Mouse (Mus musculus) myocyte (in vitro differentiated cells): ENCODE measurements at regions not wholly inside any gene's neighbourhood (a gene's known extent, or its start where the extent isn't known, plus 50 kb on each side); places are given as distances from the start of the nearest gene placed in this dataset.
A peak's percentile ranks its signal among the peaks of the same experiment; 100 is the strongest.

Experiments
- H3K27me3 ChIP-seq: one replicate; pipeline ENCODE4 v1.6.1; 2011; ENCODE audit not compliant: control insufficient read depth, insufficient read depth, insufficient read length
- H3K36me3 ChIP-seq: one replicate; pipeline ENCODE4 v1.6.1; 2011; ENCODE audit not compliant: control insufficient read depth, insufficient read depth
- H3K4me2 ChIP-seq: one replicate; pipeline ENCODE4 v1.6.1; 2011; ENCODE audit warnings: low read depth, control low read depth
- H3K4me3 ChIP-seq: one replicate; pipeline ENCODE4 v1.5.1; 2011; ENCODE audit warnings: mild to moderate bottlenecking, control low read depth, moderate library complexity
- H3K79me2 ChIP-seq: one replicate; pipeline ENCODE4 v1.6.1; 2011; ENCODE audit not compliant: control insufficient read depth, insufficient read depth
- H3ac ChIP-seq: one replicate; pipeline ENCODE4 v1.6.1; 2011; ENCODE audit not compliant: control insufficient read depth, insufficient read length
- CEBPB ChIP-seq: IDR thresholded peaks from 2 replicates; pipeline ENCODE4 v1.6.1; 2011; ENCODE audit warnings: mild to moderate bottlenecking, moderate library complexity; ENCODE audit not compliant: poor library complexity, insufficient read depth, severe bottlenecking
- E2F4 ChIP-seq: IDR thresholded peaks from one replicate; pipeline ENCODE4 v1.6.1; 2011; ENCODE audit warnings: mild to moderate bottlenecking, control low read depth, moderate library complexity; ENCODE audit not compliant: insufficient read depth
- MAX ChIP-seq: IDR thresholded peaks from one replicate; pipeline ENCODE4 v1.6.1; 2011; ENCODE audit warnings: low read depth, mild to moderate bottlenecking, control low read depth
- MYOD1 ChIP-seq, 3 experiments: IDR thresholded peaks; one replicate each; pipeline ENCODE4 v1.6.1; 2011; ENCODE audit warnings: control low read depth in 2 of 3, low read depth in 2 of 3, mild to moderate bottlenecking in 2 of 3, moderate library complexity in 1 of 3; ENCODE audit not compliant: insufficient read length in 2 of 3, control insufficient read depth in 1 of 3
- MYOG ChIP-seq, 3 experiments: IDR thresholded peaks; one replicate each; pipeline ENCODE4 v1.6.1; 2011; ENCODE audit warnings: control low read depth in 2 of 3, low read depth in 2 of 3, mild to moderate bottlenecking in 2 of 3; ENCODE audit not compliant: insufficient read length in 2 of 3, control insufficient read depth in 1 of 3, insufficient read depth in 1 of 3
- POLR2A ChIP-seq: IDR thresholded peaks from one replicate; pipeline ENCODE4 v1.6.1; 2011; ENCODE audit warnings: low read depth, mild to moderate bottlenecking, control low read depth, moderate library complexity; ENCODE audit not compliant: insufficient read length
- POLR2AphosphoS2 ChIP-seq: IDR thresholded peaks from one replicate; pipeline ENCODE4 v1.6.1; 2011; ENCODE audit warnings: low read depth, control low read depth; ENCODE audit not compliant: insufficient read length
- REST ChIP-seq: IDR thresholded peaks from one replicate; pipeline ENCODE4 v1.6.1; 2011; ENCODE audit warnings: mild to moderate bottlenecking, control low read depth, moderate library complexity; ENCODE audit not compliant: insufficient read depth, insufficient read length
- SRF ChIP-seq: IDR thresholded peaks from one replicate; pipeline ENCODE4 v1.6.1; 2011; ENCODE audit warnings: low read depth; ENCODE audit not compliant: control insufficient read depth, insufficient read length
- TCF12 ChIP-seq: IDR thresholded peaks from one replicate; pipeline ENCODE4 v1.6.1; 2011; ENCODE audit warnings: mild to moderate bottlenecking, control low read depth; ENCODE audit not compliant: poor library complexity, insufficient read depth, severe bottlenecking
- TCF3 ChIP-seq: IDR thresholded peaks from one replicate; pipeline ENCODE4 v1.6.1; 2011; ENCODE audit warnings: low read depth, control low read depth; ENCODE audit not compliant: insufficient read length
- USF1 ChIP-seq: IDR thresholded peaks from one replicate; pipeline ENCODE4 v1.6.1; 2011; ENCODE audit warnings: low read depth, mild to moderate bottlenecking, control low read depth, moderate library complexity

DNA sequence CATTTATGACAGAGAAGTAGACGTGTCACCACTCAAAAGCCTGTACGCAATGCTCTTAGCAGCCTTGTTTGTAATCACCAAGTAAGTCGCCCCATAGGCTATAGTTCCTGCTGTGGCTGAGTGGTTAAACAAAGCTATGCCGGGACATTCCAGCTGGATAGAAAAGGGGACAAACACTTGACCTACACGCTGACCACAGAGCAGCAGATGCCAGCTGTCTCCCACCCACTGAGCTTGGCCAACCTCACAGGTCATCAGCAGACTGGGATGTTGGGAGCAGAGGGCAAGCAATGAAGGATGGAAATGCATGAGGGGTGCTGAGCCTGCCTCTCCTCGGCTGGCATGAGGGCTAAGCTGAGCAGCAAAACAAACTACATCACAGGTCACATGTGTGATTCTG lies 199.2 kb downstream of the Agtpbp1 start:
- H3K36me3 ChIP-seq, result no peaks in the 10 kb centered on the region
- H3K79me2 ChIP-seq, result no peaks in the 10 kb centered on the region
- H3K27me3 ChIP-seq, result no peaks in the 10 kb centered on the region
- H3K4me2 ChIP-seq, result no peak overlapping the region
- no peak overlapping the region for H3ac ChIP-seq
- TF ChIP-seq POLR2AphosphoS2, result no peak
- peak in 2 of 3 experiments; percentile 90 to 91 for TF ChIP-seq MYOD1 (IDR thresholded peaks at IDR 0.05; ENCODE audit: control insufficient read depth in 1 of 3, insufficient read length in 2 of 3, low read depth in 2 of 3)
- TF ChIP-seq TCF12, result no peak
- no peak for TF ChIP-seq USF1
- no peak for TF ChIP-seq SRF
- TF ChIP-seq MYOG (IDR thresholded peaks at IDR 0.05; ENCODE audit: control insufficient read depth in 1 of 3, insufficient read depth in 1 of 3, insufficient read length in 2 of 3, low read depth in 2 of 3), result peak in 2 of 3 experiments; percentile 92
- TF ChIP-seq E2F4, result no peak
- TF ChIP-seq MAX, result no peak
- 0 out of 2 replicates have a peak, but pooled peaks have one; percentile 1 for TF ChIP-seq CEBPB
- TF ChIP-seq TCF3, result peak; percentile 52
- TF ChIP-seq POLR2A, result no peak
- no peak for TF ChIP-seq REST
- H3K4me3 ChIP-seq, result no peak overlapping the region

DNA sequence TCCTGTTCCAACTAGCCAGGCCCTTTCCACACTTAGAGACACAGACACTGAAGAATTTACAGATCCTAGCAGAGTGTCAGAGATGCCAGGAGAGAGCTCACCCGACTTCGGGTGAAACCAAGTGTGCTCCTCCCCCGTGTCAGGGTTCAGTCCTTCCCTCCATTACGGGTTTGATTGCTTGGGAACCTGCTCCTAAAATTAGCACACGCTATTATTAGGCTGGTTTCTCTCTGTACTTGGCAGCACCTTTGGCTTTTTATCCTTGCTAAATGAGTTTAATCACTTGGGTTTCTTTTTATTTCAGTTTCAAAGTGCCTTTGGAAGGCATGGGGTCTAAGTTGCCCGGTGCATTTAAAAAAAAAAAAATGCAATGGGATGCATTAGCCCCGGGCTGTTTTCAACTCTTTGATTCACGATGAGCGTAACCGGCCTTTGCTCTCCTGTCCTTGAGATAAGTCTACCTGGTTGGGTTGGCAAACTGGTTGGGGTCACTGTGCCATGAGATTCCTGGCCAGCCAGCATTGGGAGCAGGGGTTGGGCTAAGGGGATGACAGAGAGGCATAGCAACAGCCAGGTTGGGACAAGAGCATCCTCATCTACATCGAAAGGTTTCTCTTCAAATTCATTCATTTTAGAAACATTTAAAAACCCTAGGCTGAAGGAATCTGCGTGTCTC lies 214.7 kb downstream of the Agtpbp1 start:
- Histone ChIP-seq H3K27me3 (no peaks in the 10 kb centered on the region), H3K4me2 (no peak overlapping the region), H3ac (no peak overlapping the region), H3K36me3 (no peaks in the 10 kb centered on the region), H3K4me3 (no peak overlapping the region), H3K79me2 (no peaks in the 10 kb centered on the region)
- no peak for TF ChIP-seq SRF
- TF ChIP-seq MYOD1 (IDR thresholded peaks at IDR 0.05; ENCODE audit: control insufficient read depth in 1 of 3, insufficient read length in 2 of 3, low read depth in 2 of 3), result no peak
- no peak for TF ChIP-seq TCF3
- no peak for TF ChIP-seq E2F4
- TF ChIP-seq TCF12, result no peak
- TF ChIP-seq MYOG (IDR thresholded peaks at IDR 0.05; ENCODE audit: control insufficient read depth in 1 of 3, insufficient read depth in 1 of 3, insufficient read length in 2 of 3, low read depth in 2 of 3), result no peak
- TF ChIP-seq CEBPB, result no peak
- no peak for TF ChIP-seq POLR2A
- TF ChIP-seq REST, result no peak

DNA sequence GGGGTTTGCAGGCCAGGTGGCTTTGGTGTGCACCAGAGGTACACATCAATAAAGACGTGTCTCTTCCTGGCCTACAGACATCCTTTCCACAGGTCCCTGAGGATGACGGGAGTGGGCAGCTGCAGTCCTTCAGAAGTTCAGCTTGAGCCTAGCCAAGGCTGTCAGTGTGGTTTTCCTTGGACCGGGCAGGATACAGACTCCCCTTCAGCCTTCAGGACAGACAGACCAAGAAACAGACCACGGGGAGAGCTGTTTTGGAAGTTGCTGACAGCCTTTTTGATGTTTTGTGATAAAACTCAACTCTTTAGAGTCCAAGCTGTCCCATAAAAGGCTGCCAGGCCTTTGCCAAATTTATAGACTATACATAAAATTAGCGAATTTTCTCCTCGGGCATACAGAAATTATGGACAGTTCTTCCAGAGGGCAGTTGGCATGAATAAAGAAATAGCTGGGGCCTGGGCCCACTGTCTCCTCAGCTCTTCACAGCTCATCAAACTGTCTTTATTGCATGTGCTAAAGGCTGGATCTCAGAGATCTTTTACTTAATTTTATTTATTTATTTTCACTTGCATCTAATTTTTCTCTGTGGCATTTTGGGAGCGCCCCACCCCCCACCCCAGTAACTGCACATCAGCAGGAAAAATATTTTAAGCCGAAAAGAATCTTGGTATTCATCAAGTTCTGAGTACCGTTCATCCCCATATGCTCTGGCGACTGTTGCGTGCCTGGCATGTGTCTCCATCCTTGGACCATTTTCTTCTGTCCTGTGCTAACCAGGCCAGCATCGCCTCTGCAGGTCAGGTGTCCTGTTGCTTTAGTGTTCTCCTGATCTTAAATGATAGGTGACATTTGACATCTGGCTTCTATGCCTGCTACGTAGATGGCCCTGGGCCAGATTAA lies 216.2 kb downstream of the Agtpbp1 start:
- TF ChIP-seq TCF12, result no peak
- TF ChIP-seq MYOD1 (IDR thresholded peaks at IDR 0.05; ENCODE audit: control insufficient read depth in 1 of 3, insufficient read length in 2 of 3, low read depth in 2 of 3), result peak in 1 of 3 experiments; percentile 50
- H3ac ChIP-seq, result no peak overlapping the region

DNA sequence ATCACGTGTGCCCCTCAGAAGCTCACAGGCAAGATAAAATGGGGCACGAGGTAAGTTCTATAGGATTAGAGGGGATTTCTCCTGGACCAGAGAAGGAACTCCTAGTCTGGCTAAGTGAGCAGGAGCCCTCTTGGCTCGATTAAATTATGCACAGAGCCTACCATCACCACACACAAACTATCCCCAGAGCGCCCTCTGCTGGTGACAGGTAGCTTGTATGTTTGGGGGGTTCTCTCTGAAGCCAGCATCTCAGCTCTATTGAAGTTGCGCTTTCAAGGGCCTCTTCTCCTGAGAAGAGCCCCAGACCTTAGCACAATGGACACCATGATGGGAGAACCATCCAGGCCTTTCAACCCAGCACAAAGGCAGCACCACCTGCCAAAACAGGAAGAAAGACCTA lies 219.6 kb downstream of the Agtpbp1 start:
- no peaks in the 10 kb centered on the region for H3K27me3 ChIP-seq
- no peaks in the 10 kb centered on the region for H3K36me3 ChIP-seq
- no peak overlapping the region for H3K4me3 ChIP-seq
- no peaks in the 10 kb centered on the region for H3K79me2 ChIP-seq
- TF ChIP-seq CEBPB (no peak), REST (no peak), SRF (no peak), MYOG (IDR thresholded peaks at IDR 0.05; ENCODE audit: control insufficient read depth in 1 of 3, insufficient read depth in 1 of 3, insufficient read length in 2 of 3, low read depth in 2 of 3) (no peak), TCF12 (no peak), POLR2AphosphoS2 (no peak), MAX (no peak), TCF3 (no peak), POLR2A (no peak), MYOD1 (IDR thresholded peaks at IDR 0.05; ENCODE audit: control insufficient read depth in 1 of 3, insufficient read length in 2 of 3, low read depth in 2 of 3) (no peak), E2F4 (no peak), USF1 (no peak)
- H3ac ChIP-seq, result no peak overlapping the region
- H3K4me2 ChIP-seq, result no peak overlapping the region

More for the DNA sequence above, 216.2 kb downstream of the Agtpbp1 start:
- Histone ChIP-seq H3K27me3 (no peaks in the 10 kb centered on the region), H3K4me3 (no peak overlapping the region), H3K79me2 (no peaks in the 10 kb centered on the region), H3K4me2 (no peak overlapping the region), H3K36me3 (no peaks in the 10 kb centered on the region)
